Mouse (Mus musculus): ENCODE measurements around the gene Pax4.

Pax4 gene

DNA sequence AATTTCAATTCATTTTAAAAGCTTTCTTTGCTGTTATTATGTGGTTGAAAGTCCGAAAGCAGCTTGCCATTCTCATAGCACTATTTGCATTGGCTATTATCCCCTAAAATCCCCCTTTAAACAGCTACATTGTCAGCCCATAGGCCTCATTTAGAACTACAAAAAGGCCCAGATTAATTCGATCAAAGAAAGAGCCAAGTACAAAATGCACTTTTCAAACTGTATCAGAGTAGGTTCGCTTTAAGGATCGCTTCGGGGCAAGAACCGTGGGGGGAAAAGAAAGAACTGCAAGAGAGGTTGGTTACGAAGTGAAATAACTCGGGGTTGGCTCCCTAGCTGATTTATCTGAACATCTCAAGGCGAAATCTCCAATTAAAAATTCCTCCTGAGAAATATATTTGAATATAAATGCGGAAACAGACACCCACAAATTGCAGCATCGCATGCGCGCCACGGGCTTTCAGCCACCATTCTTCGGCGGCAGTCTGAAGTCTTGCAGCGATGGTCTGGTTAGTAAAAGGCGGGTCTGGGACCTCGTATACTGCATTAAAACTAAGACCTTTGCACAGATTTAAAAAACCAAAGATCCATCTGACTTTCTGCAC lies 52.2 kb downstream of the Pax4 start:
- DNase-seq (ENCODE audit: low spot score), result no peak

DNA sequence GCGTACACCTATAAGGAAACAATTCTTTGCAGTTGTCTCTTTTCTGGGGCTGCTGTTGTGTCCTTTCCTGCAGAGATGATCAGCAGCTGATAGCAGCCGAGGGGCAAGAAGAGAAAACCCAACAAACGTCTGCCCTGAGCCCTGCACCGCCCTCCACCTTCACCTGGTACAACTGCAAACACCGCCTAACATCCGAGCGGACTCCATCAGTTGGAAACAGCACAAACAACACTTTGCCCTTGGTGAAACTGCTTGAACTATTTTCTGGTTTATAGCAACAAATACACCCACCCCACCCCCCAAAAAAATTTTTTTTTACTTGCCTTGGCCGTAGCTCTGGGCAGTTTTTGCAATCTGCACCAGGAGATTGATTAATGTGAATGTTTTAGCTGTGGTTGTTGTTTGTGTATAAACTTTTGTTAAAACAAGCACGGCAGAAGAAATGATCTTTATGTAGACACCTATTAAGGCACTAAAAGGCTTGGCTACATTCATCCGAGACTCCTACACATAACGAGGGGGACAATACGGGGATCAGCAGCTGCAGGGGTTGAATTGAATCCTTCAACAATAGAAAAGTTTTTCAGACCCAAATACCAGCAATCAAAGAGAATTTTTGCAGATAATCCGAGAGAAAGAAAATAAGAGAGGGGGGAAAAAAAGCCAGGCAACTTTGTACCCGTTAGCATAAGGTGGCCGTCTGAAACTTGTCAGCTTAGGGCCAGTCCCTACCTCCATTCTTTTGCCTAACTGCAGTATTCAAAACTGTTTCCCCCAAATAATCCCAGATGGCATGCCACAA lies 52.9 kb downstream of the Pax4 start:
- DNase-seq (ENCODE audit: low spot score), result no peak
